Mouse (Mus musculus): ENCODE data around the gene Chst11. TPM values are rescaled to one million over a fixed set of nuclear protein-coding genes. Genes with fewer than 3 reads are reported as not detected.

Gene Chst11
- polyA plus RNA-seq, 1 experiment from 2014 or later, result 4.0 TPM

DNA sequence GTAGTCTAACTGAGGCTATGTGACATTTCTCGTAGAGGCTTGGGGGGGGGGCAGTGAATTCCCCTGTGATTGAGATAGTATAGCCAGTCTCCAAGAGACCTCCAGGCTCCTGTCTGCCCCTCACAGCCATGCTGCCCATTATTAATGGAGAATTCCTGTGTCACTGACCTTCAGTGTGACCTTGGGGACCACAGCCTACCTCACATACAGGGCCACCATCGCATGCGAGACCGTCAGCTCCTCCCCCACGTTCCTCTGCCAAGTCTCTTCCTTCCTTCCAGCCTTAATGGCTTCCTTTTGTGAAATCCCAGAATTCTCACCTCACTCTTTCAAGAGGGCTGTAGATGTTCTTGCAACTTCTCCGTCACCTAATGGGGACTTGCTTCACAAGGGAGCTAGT, 184.3 kb downstream of the Chst11 start:
- Histone ChIP-seq H3K4me2 (replicated peaks) (no peak overlapping the region), H3K9ac (no peak overlapping the region), H3K27me3 (no peaks in the 10 kb centered on the region), H3K27ac (no peak overlapping the region), H3K4me3 (no peak overlapping the region), H3K36me3 (no peaks in the 10 kb centered on the region), H3K4me1 (peaks cover 50% of the 10 kb centered on the region), H3K9me3 (no peaks in the 10 kb centered on the region)
- ATAC-seq (ENCODE audit: low FRiP score, low read depth), result no peak
- 78% methylated on average over 6 of the region's 6 CpGs for WGBS

DNA sequence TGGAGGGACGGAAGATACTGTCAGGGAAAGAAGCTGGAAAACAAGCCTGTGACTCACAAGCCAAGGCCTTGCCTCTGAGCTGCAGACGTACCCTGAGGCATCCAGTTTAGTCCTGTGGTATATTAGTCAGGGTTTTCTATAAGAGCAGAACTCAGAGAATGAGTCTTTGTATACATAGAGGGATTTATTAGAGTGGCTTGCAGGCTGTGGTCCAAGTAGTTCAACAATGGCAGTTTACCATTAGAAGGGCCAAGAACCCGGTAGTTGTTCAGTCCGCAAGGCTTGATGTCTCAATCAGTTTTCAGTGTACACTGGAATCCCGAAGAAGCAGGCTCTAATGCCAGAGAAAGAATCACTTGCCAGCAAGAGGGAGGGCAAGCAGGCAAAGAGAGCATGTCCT, 192.9 kb downstream of the Chst11 start:
- Histone ChIP-seq H3K27ac (no peak overlapping the region), H3K9me3 (0 out of 2 replicates have a peak, but pooled peaks cover 4% of the 10 kb centered on the region), H3K36me3 (no peaks in the 10 kb centered on the region; the same call in 1 of the 2 replicates), H3K27me3 (no peaks in the 10 kb centered on the region), H3K4me2 (replicated peaks) (no peak overlapping the region), H3K4me1 (peaks cover 36% of the 10 kb centered on the region), H3K4me3 (no peak overlapping the region), H3K9ac (no peak overlapping the region)
- no peak for ATAC-seq (ENCODE audit: low FRiP score, low read depth)
- 76% methylated on average over 5 of the region's 5 CpGs for WGBS

GRCm38 (mm10) chr10:83178661-83179060, 193.4 kb downstream of the Chst11 start:
- peaks cover 40% of the 10 kb centered on the region for H3K4me1 ChIP-seq
- no peak overlapping the region for H3K4me3 ChIP-seq
- H3K4me2 ChIP-seq (replicated peaks), result no peak overlapping the region
- H3K9ac ChIP-seq, result no peak overlapping the region
- H3K27ac ChIP-seq, result no peak overlapping the region
- no peak for ATAC-seq (ENCODE audit: low FRiP score, low read depth)
- H3K9me3 ChIP-seq, result 0 out of 2 replicates have a peak, but pooled peaks cover 4% of the 10 kb centered on the region
- no peaks in the 10 kb centered on the region; the same call in 1 of the 2 replicates for H3K36me3 ChIP-seq
- 76% methylated on average over 1 of the region's 1 CpGs for WGBS
- no peaks in the 10 kb centered on the region for H3K27me3 ChIP-seq

GRCm38 (mm10) chr10:83181831-83182572, 196.7 kb downstream of the Chst11 start:
- no peak overlapping the region for H3K9ac ChIP-seq
- H3K36me3 ChIP-seq, result no peaks in the 10 kb centered on the region; the same call in 1 of the 2 replicates
- H3K27me3 ChIP-seq, result no peaks in the 10 kb centered on the region
- peaks cover 49% of the 10 kb centered on the region for H3K4me1 ChIP-seq
- H3K27ac ChIP-seq, result no peak overlapping the region
- 52% methylated on average over 15 of the region's 15 CpGs for WGBS
- 0 out of 2 replicates have a peak, but pooled peaks cover 4% of the 10 kb centered on the region for H3K9me3 ChIP-seq
- H3K4me2 ChIP-seq (replicated peaks), result no peak overlapping the region
- no peak overlapping the region for H3K4me3 ChIP-seq
- no peak for ATAC-seq (ENCODE audit: low FRiP score, low read depth)

- H3K4me2 ChIP-seq (replicated peaks), result no peak overlapping the region
- WGBS, result 35% methylated on average over 8 of the region's 8 CpGs
- no peaks in the 10 kb centered on the region; the same call in 1 of the 2 replicates for H3K36me3 ChIP-seq
- H3K27me3 ChIP-seq, result no peaks in the 10 kb centered on the region
- peaks cover 46% of the 10 kb centered on the region for H3K4me1 ChIP-seq
- no peak overlapping the region for H3K4me3 ChIP-seq
- H3K27ac ChIP-seq, result no peak overlapping the region
- ATAC-seq (ENCODE audit: low FRiP score, low read depth), result no peak
- 0 out of 2 replicates have a peak, but pooled peaks cover 4% of the 10 kb centered on the region for H3K9me3 ChIP-seq
- H3K9ac ChIP-seq, result no peak overlapping the region
These were observed 197.3 kb downstream of the Chst11 start for GRCm38 (mm10) chr10:83182573-83182960.

- no peak for ATAC-seq (ENCODE audit: low FRiP score, low read depth)
- 54% methylated on average over 12 of the region's 12 CpGs for WGBS
- no peak overlapping the region; the same call in 1 of the 2 replicates for H3K9ac ChIP-seq
- H3K9me3 ChIP-seq, result 0 out of 2 replicates have a peak, but pooled peaks cover 4% of the 10 kb centered on the region
- H3K27ac ChIP-seq, result 0 out of 2 replicates have a peak overlapping the region, but pooled peaks have one; percentile 6
- H3K4me3 ChIP-seq, result no peak overlapping the region
- peaks cover 40% of the 10 kb centered on the region for H3K4me1 ChIP-seq
- no peaks in the 10 kb centered on the region for H3K27me3 ChIP-seq
- no peaks in the 10 kb centered on the region; the same call in 1 of the 2 replicates for H3K36me3 ChIP-seq
- no peak overlapping the region for H3K4me2 ChIP-seq (replicated peaks)
These were observed 198.6 kb downstream of the Chst11 start for GRCm38 (mm10) chr10:83183634-83184479.

GRCm38 (mm10) chr10:83184480-83185069, 199.3 kb downstream of the Chst11 start:
- no peak overlapping the region; the same call in 1 of the 2 replicates for H3K9ac ChIP-seq
- 0 out of 2 replicates have a peak overlapping the region, but pooled peaks have one; percentile 6 for H3K27ac ChIP-seq
- no peak; the same call in 1 of the 2 replicates for ATAC-seq (ENCODE audit: low FRiP score, low read depth)

DNA sequence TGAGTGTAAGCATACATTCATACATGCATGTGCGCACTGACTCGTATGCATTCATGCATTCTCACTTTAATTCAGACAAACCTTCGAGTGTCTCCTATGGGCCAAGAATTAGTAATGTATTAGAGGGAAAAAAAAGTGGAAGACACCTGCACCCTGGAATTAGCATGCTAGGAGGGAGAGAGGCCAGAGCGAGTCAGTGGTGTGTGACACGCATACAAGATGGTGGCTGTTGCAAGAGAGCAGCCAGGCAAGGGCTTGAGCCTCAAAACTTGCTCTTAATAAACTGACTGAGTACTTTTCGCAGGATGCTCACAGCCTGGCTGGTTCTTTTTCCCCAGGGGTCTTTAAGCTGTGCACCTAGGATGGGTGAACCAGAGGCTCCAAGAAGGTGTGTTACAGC, 199.8 kb downstream of the Chst11 start:
- Histone ChIP-seq H3K4me3 (no peak overlapping the region), H3K27me3 (no peaks in the 10 kb centered on the region), H3K4me1 (peaks cover 40% of the 10 kb centered on the region), H3K27ac (no peak overlapping the region), H3K4me2 (replicated peaks) (no peak overlapping the region), H3K9me3 (no peaks in the 10 kb centered on the region), H3K36me3 (peaks cover under 1% of the 10 kb centered on the region; the same call in 1 of the 2 replicates), H3K9ac (no peak overlapping the region)
- WGBS, result 89% methylated on average over 6 of the region's 6 CpGs
- no peak for ATAC-seq (ENCODE audit: low FRiP score, low read depth)

More at GRCm38 (mm10) chr10:83184480-83185069, 199.3 kb downstream of the Chst11 start:
- Histone ChIP-seq H3K4me3 (no peak overlapping the region), H3K9me3 (0 out of 2 replicates have a peak, but pooled peaks cover under 1% of the 10 kb centered on the region), H3K4me2 (replicated peaks) (no peak overlapping the region), H3K36me3 (no peaks in the 10 kb centered on the region), H3K27me3 (no peaks in the 10 kb centered on the region), H3K4me1 (peaks cover 40% of the 10 kb centered on the region)
- 51% methylated on average over 7 of the region's 7 CpGs for WGBS

- 85% methylated on average over 8 of the region's 8 CpGs for WGBS
- no peak for ATAC-seq (ENCODE audit: low FRiP score, low read depth)
- Histone ChIP-seq H3K27me3 (no peaks in the 10 kb centered on the region), H3K4me3 (no peak overlapping the region), H3K4me2 (replicated peaks) (no peak overlapping the region), H3K9ac (no peak overlapping the region), H3K27ac (no peak overlapping the region), H3K9me3 (no peaks in the 10 kb centered on the region; the same call in 1 of the 2 replicates), H3K36me3 (peaks cover 10% of the 10 kb centered on the region), H3K4me1 (peaks cover 39% of the 10 kb centered on the region)
These were observed 200.9 kb downstream of the Chst11 start for GRCm38 (mm10) chr10:83186167-83186566.

DNA sequence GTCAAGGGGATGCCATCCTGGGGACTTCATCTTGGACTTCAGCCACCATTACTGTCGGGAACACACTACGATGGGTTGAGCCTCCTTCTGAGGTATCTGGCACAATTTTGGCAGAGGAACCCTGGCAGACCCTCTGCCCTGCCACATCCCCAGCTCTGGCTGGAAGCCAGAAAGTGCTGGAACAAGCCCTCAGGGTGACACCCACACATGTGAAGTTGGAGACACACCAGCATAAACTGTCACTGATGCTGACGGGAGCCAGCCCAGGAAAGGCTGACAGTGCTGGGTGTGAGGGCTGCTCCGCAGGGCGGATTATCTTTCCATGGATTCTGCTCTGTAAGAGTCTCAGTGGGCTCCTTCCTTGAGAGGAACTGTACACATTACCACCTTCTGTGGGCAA, 201.7 kb downstream of the Chst11 start:
- H3K4me2 ChIP-seq (replicated peaks), result no peak overlapping the region
- WGBS, result 83% methylated on average over 5 of the region's 5 CpGs

DNA sequence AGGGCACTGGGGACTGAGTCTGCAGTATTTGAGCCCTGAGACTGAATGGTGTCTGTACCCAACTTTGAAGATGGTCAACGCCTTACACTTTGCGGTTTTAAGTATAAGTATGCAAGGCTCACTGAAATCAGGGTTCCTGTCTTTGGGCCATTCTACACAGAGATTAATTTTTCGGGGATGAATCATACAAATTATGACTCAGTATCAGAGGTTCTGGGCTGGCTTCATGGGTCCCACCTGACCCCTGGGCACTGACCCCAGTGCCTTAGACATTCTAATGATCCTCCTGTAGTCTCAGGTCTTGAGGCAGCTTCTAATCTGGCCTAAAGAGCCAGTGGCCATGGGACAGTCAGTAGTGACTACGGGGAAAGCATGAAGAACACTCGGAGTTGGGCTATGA, 203.8 kb downstream of the Chst11 start:
- H3K4me3 ChIP-seq, result no peak overlapping the region
- WGBS, result 93% methylated on average over 5 of the region's 5 CpGs
- no peaks in the 10 kb centered on the region; the same call in 1 of the 2 replicates for H3K9me3 ChIP-seq

More for the DNA sequence above, 201.7 kb downstream of the Chst11 start:
- H3K36me3 ChIP-seq, result peaks cover 15% of the 10 kb centered on the region
- H3K27ac ChIP-seq, result no peak overlapping the region
- peaks cover 31% of the 10 kb centered on the region for H3K4me1 ChIP-seq
- no peak overlapping the region for H3K4me3 ChIP-seq
- no peak overlapping the region for H3K9ac ChIP-seq
- no peaks in the 10 kb centered on the region; the same call in 1 of the 2 replicates for H3K9me3 ChIP-seq
- H3K27me3 ChIP-seq, result no peaks in the 10 kb centered on the region
- ATAC-seq (ENCODE audit: low FRiP score, low read depth), result no peak

More for the DNA sequence above, 203.8 kb downstream of the Chst11 start:
- no peak overlapping the region for H3K27ac ChIP-seq
- peaks cover 19% of the 10 kb centered on the region for H3K4me1 ChIP-seq
- peaks cover 15% of the 10 kb centered on the region for H3K36me3 ChIP-seq
- H3K9ac ChIP-seq, result no peak overlapping the region
- no peak overlapping the region for H3K4me2 ChIP-seq (replicated peaks)
- H3K27me3 ChIP-seq, result no peaks in the 10 kb centered on the region
- ATAC-seq (ENCODE audit: low FRiP score, low read depth), result no peak

Measured in limb, embryonic 13.5 days (tissue).